Mouse (Mus musculus): ENCODE data around the gene Uba6. TPM values are rescaled to one million over a fixed set of nuclear protein-coding genes. Genes with fewer than 3 reads are reported as not detected.

Uba6 gene
- polyA plus RNA-seq, 1 experiment from 2014 or later = 17.8 TPM

- peaks cover 21% of the 10 kb centered on the region for H3K4me1 ChIP-seq
- DNase-seq (ENCODE audit: low spot score) = no peak
- no peak overlapping the region for H3K4me3 ChIP-seq
- no peaks in the 10 kb centered on the region for H3K27me3 ChIP-seq (replicated peaks; ENCODE audit: low read depth, poor library complexity, severe bottlenecking)
- H3K9me3 ChIP-seq = no peaks in the 10 kb centered on the region
- 81% methylated on average over 3 of the region's 3 CpGs for WGBS
- H3K36me3 ChIP-seq (replicated peaks) = no peaks in the 10 kb centered on the region
- H3K27ac ChIP-seq (replicated peaks) = no peak overlapping the region
Observed at GRCm38 (mm10) chr5:86068451-86068850, 104.2 kb downstream of the Uba6 start.

GRCm38 (mm10) chr5:86066551-86066929 is 106.1 kb downstream of the Uba6 start:
- peak overlapping the region; percentile 95 for H3K27ac ChIP-seq (replicated peaks)
- DNase-seq (ENCODE audit: low spot score) = peak; percentile 90
- WGBS = 2% methylated on average over 17 of the region's 17 CpGs
- peak overlapping the region; percentile 87 for H3K4me3 ChIP-seq
- no peaks in the 10 kb centered on the region for H3K27me3 ChIP-seq (replicated peaks; ENCODE audit: low read depth, poor library complexity, severe bottlenecking)
- no peaks in the 10 kb centered on the region for H3K9me3 ChIP-seq
- peaks cover 24% of the 10 kb centered on the region for H3K4me1 ChIP-seq
- H3K36me3 ChIP-seq (replicated peaks) = no peaks in the 10 kb centered on the region

GRCm38 (mm10) chr5:86065876-86066550 is 106.6 kb downstream of the Uba6 start:
- Histone ChIP-seq H3K27me3 (replicated peaks; ENCODE audit: low read depth, poor library complexity, severe bottlenecking) (no peaks in the 10 kb centered on the region), H3K36me3 (replicated peaks) (no peaks in the 10 kb centered on the region), H3K9me3 (no peaks in the 10 kb centered on the region), H3K4me1 (peaks cover 24% of the 10 kb centered on the region), H3K4me3 (peak overlapping the region; percentile 87), H3K27ac (replicated peaks) (peak overlapping the region; percentile 95)
- under 1% methylated on average over 17 of the region's 17 CpGs for WGBS
- DNase-seq (ENCODE audit: low spot score) = no peak

- WGBS = under 1% methylated on average over 60 of the region's 60 CpGs
- H3K27me3 ChIP-seq (replicated peaks; ENCODE audit: low read depth, poor library complexity, severe bottlenecking) = no peaks in the 10 kb centered on the region
- H3K4me1 ChIP-seq = peaks cover 24% of the 10 kb centered on the region
- no peaks in the 10 kb centered on the region for H3K9me3 ChIP-seq
- H3K36me3 ChIP-seq (replicated peaks) = no peaks in the 10 kb centered on the region
- peak within 1 kb of the TSS; percentile 95 for H3K27ac ChIP-seq (replicated peaks)
- H3K4me3 ChIP-seq = peak within 1 kb of the TSS; percentile 87
- peak; percentile 99 for DNase-seq (ENCODE audit: low spot score)
Observed at GRCm38 (mm10) chr5:86065101-86065875, 107.3 kb downstream of the Uba6 start, which contains the start of gene Cenpc1. Cenpc1 (minus strand) TSS chr5:86065583.

- no peak for DNase-seq (ENCODE audit: low spot score)
- WGBS = 95% methylated on average over 1 of the region's 1 CpGs
- Histone ChIP-seq H3K9me3 (no peaks in the 10 kb centered on the region), H3K4me3 (peak overlapping the region; percentile 87; the same call in 1 of the 2 replicates), H3K4me1 (peaks cover 24% of the 10 kb centered on the region), H3K36me3 (replicated peaks) (peaks cover 7% of the 10 kb centered on the region), H3K27ac (replicated peaks) (no peak overlapping the region), H3K27me3 (replicated peaks; ENCODE audit: low read depth, poor library complexity, severe bottlenecking) (no peaks in the 10 kb centered on the region)
Observed at GRCm38 (mm10) chr5:86063501-86063900, 109.1 kb downstream of the Uba6 start.

Other genes starting within 250 kb of the Uba6 start
- 37.3 and 38.8 TPM in 2 replicates for gene Cenpc1, start 107.2 kb downstream of the Uba6 start, polyA plus RNA-seq (2016; fragmentation: Nextera tagmentation; extraction: Ambion mirVana)
- 0.09 TPM in 1 of 2 replicates, not detected in the other for gene Stap1, start 101.1 kb downstream of the Uba6 start, polyA plus RNA-seq (2016; fragmentation: Nextera tagmentation; extraction: Ambion mirVana)
- not detected in 2 replicates for gene Gnrhr, start 25.1 kb upstream of the Uba6 start, polyA plus RNA-seq (2016; fragmentation: Nextera tagmentation; extraction: Ambion mirVana)
- not detected in 2 replicates for gene Tmprss11c, start 116.5 kb upstream of the Uba6 start, polyA plus RNA-seq (2016; fragmentation: Nextera tagmentation; extraction: Ambion mirVana)
- 0.10 and 0.15 TPM in 2 replicates for gene Tmprss11d, start 200.6 kb upstream of the Uba6 start, polyA plus RNA-seq (2016; fragmentation: Nextera tagmentation; extraction: Ambion mirVana)

All from embryonic facial prominence, embryonic 10.5 days (tissue).